Mouse (Mus musculus) heart, adult 2 months (tissue): ENCODE data around the gene Depdc1b. TPM values are rescaled to one million over a fixed set of nuclear protein-coding genes. Genes with fewer than 3 reads are reported as not detected.

Experiments used
- DNase-seq, 2 experiments: peaks; one replicate each; pipeline ENCODE4 v3.0.0; 2021
- H3K27ac ChIP-seq: fragments of 200-600 bp; 2 replicates; pipeline ENCODE4 v1.8.1; 2022
- H3K27me3 ChIP-seq: fragments of 200-500 bp; 2 replicates; pipeline ENCODE4 v1.6.1; 2012; ENCODE audit warnings: mild to moderate bottlenecking, low read length, inconsistent platforms, mixed read lengths; ENCODE audit not compliant: control insufficient read depth, insufficient read depth
- H3K36me3 ChIP-seq: fragments of 200-500 bp; 2 replicates; pipeline ENCODE4 v1.6.1; 2012; ENCODE audit warnings: low read length, inconsistent platforms; ENCODE audit not compliant: control insufficient read depth, insufficient read depth
- H3K4me1 ChIP-seq: fragments of 200-500 bp; 2 replicates; pipeline ENCODE4 v1.6.1; 2011; ENCODE audit warnings: low read length; ENCODE audit not compliant: control insufficient read depth, insufficient read depth
- H3K4me3 ChIP-seq: fragments of 200-600 bp; 2 replicates; pipeline ENCODE4 v1.8.1; 2022
- H3K79me2 ChIP-seq: fragments of 200-500 bp; replicated peaks from 2 replicates; pipeline ENCODE4 v1.6.1; 2012; ENCODE audit warnings: mild to moderate bottlenecking, inconsistent platforms, low read length, moderate library complexity, mixed read lengths; ENCODE audit not compliant: control insufficient read depth, insufficient read depth
- H3K9ac ChIP-seq: fragments of 200-500 bp; 2 replicates; pipeline ENCODE4 v1.6.1; 2012; ENCODE audit warnings: low read depth, mild to moderate bottlenecking, control low read depth, inconsistent platforms, low read length, mixed read lengths
- CTCF ChIP-seq: fragments of 200-600 bp; IDR thresholded peaks from 2 replicates; pipeline ENCODE4 v1.8.1; 2022; ENCODE audit warnings: antibody characterized with exemption, mild to moderate bottlenecking, moderate library complexity
- EP300 ChIP-seq: fragments of 200-500 bp; IDR thresholded peaks from 2 replicates; pipeline ENCODE4 v1.6.1; 2011; ENCODE audit warnings: low read depth, low read length, control low read depth; ENCODE audit not compliant: insufficient read depth
- POLR2A ChIP-seq: fragments of 200-500 bp; IDR thresholded peaks from 2 replicates; pipeline ENCODE4 v1.6.1; 2011; ENCODE audit warnings: mild to moderate bottlenecking, low read depth, low read length, control low read depth; ENCODE audit not compliant: insufficient read depth
- WGBS: fragments of 180-500 bp; shearing (Covaris S2); methylation state at CpG from one replicate; pipeline ENCODE4 v1.1.7; 2018; 5-methylcytosine and 5-hydroxymethylcytosine counted together
- intact Hi-C: fragments of 180-260 bp; cut with DNase I; formaldehyde crosslinking; loops from one replicate; pipeline ENCODE4 v1.15.1; 2025
- polyA plus RNA-seq: library from polyadenylated mRNA; depleted of rRNA; stranded (reverse); fragments of >200 nt; gene quantifications from 2 replicates; pipeline ENCODE4 v1.2.3, GENCODE M21; 2012
- total RNA-seq, 2 experiments: library from RNA; stranded (reverse); gene quantifications; 2 replicates each; pipeline ENCODE4 v1.2.3; 2021

Depdc1b gene
- total and polyA plus RNA-seq, 3 experiments: 0.14 to 0.36 (median 0.34) TPM

DNA sequence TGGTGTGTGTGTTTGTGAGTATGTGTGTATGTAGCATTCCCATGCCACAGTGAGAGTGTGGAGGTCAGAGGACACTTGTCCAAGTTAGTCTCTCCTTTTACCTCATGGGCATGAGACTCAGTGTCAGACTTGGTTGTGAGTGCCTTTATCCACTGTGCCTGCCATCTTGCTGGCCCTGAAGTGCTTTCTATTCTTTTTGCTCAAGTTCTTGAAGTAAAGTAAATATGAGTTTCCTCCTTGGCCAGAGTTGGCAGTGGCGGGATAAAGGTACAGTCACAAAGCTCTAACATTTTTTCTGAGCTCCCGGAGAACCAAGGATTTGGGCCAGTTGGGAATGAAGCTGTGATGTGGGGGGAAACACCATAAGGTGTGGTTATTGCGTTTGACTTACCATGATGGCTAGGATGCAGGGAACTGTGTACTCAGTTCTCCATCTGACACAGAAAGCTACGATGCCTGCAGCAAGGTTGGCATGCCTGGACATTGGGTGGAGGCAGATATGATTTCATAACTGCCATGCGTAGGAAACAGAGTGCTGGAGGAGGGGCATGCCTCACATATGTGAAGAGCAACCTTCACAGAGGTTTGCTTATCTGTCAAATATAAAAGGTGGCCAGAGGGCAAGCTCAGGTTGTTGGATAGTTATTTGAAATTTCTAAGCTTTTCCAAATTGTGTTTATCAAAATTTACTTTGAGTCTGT, 54.3 kb downstream of the Depdc1b start:
- Histone ChIP-seq H3K27ac (no peak overlapping the region), H3K9ac (no peak overlapping the region), H3K27me3 (no peaks in the 10 kb centered on the region), H3K79me2 (no peaks in the 10 kb centered on the region), H3K36me3 (no peaks in the 10 kb centered on the region), H3K4me1 (no peaks in the 10 kb centered on the region), H3K4me3 (no peak overlapping the region)
- no peak for DNase-seq
- WGBS: 91% methylated on average over 5 of the region's 5 CpGs
- TF ChIP-seq CTCF (no peak), POLR2A (no peak), EP300 (no peak)
- intact Hi-C loops: no loop called here

DNA sequence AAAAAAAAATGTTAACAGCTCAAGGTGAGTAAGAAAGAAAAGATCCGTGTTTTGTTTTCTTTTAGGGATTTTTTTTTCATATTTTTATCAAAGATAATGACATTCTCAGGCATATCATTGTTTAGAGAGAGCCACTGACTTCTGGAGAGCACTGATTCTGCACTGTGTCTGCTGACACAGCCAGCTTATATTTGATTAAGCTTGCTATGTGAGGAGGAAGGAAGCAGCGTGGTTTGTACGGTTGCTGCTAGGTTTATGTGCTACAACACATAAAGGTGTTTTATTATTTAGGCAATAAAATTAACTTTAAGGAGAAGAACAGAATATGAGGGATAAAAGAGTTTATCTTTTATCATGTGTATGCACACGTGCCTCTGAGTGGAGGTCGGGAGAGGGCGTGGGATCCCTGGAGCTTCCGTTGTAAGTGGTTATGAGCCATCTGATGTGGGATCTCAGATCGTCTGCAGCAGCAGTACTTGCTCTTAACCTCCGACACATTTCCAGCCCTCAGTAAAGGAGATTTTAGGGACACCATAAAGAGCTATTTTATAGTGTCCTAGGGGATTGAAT, 55.3 kb downstream of the Depdc1b start:
- intact Hi-C loops: no loop called here
- no peak for DNase-seq
- Histone ChIP-seq H3K4me3 (no peak overlapping the region), H3K4me1 (no peaks in the 10 kb centered on the region), H3K27ac (no peak overlapping the region), H3K79me2 (no peaks in the 10 kb centered on the region), H3K36me3 (no peaks in the 10 kb centered on the region), H3K27me3 (no peaks in the 10 kb centered on the region), H3K9ac (no peak overlapping the region)
- WGBS: 51% methylated on average over 9 of the region's 9 CpGs
- TF ChIP-seq EP300 (no peak), POLR2A (no peak), CTCF (no peak)

DNA sequence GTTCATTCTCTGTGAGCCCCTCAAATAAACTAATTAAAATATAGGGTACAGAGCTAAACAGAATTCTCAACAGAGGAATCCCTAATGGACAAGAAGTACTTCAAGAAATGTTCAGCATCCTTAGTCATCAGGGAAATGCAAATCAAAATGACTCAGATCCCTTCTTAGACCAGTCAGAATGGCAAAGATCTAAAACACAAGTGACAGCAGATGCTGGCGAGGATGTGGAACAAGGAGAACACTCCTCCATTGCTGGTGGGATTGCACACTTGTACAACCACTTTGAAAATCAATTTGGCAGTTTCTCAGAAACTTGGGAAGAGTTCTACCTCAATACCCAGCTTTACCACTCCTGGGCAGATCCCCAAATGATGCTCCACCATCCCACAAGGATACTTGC, 57.1 kb downstream of the Depdc1b start:
- Histone ChIP-seq H3K4me3 (no peak overlapping the region), H3K27me3 (no peaks in the 10 kb centered on the region), H3K27ac (no peak overlapping the region), H3K79me2 (no peaks in the 10 kb centered on the region), H3K36me3 (no peaks in the 10 kb centered on the region), H3K4me1 (no peaks in the 10 kb centered on the region), H3K9ac (no peak overlapping the region)
- intact Hi-C loops: no loop called here
- DNase-seq: no peak
- TF ChIP-seq EP300: no peak
- no peak for TF ChIP-seq POLR2A
- no peak for TF ChIP-seq CTCF
- 93% methylated on average over 1 of the region's 1 CpGs for WGBS

DNA sequence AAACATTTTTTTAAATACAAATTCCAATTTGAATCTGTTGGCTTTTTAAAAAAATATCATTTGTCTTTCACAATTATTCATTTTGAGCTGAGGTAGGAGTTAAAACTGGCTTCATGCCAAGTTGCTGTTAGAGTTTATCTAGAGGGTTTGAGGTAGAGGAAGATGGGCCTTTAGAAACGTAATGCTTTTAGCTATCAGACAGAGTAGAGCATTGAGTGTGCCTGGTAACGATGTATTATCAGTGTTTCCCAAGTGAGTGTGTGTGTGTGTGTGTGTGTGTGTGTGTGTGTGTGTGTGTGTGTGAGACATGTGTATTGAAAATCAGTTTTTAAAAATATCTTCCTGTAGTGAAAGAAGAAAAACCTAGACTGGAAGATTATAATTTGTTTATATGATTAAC, 60.5 kb downstream of the Depdc1b start:
- no peak for TF ChIP-seq CTCF
- no peak for TF ChIP-seq EP300
- TF ChIP-seq POLR2A: no peak
- no peak overlapping the region for H3K9ac ChIP-seq
- WGBS: 34% methylated on average over 2 of the region's 2 CpGs
- H3K4me1 ChIP-seq: no peaks in the 10 kb centered on the region
- H3K36me3 ChIP-seq: no peaks in the 10 kb centered on the region
- H3K4me3 ChIP-seq: no peak overlapping the region
- intact Hi-C loops: no loop called here
- no peaks in the 10 kb centered on the region for H3K79me2 ChIP-seq
- no peak for DNase-seq
- H3K27me3 ChIP-seq: no peaks in the 10 kb centered on the region
- no peak overlapping the region for H3K27ac ChIP-seq

DNA sequence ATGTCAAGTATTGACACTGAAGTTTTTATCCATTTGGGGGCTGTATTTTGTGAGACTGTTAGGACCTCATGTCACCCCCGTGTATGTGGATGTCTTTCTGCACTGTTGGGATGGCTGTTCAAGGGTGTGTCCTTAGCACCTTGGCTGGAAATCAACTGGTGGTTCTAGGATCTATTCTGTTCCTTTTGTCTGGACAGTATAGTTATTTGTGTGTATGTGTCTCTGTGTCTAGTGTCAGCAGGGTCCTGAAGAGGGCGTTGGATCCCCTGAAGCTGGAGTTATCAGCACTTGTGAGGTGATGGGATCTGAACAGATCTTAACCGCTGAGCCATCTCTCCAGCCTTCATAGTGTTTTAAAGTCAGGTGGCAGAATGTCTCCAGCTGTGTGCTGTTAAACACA, 65.0 kb downstream of the Depdc1b start:
- Histone ChIP-seq H3K4me1 (no peaks in the 10 kb centered on the region), H3K27ac (no peak overlapping the region), H3K79me2 (no peaks in the 10 kb centered on the region), H3K4me3 (no peak overlapping the region), H3K36me3 (no peaks in the 10 kb centered on the region), H3K9ac (no peak overlapping the region), H3K27me3 (no peaks in the 10 kb centered on the region)
- no peak for DNase-seq
- no peak for TF ChIP-seq EP300
- TF ChIP-seq POLR2A: no peak
- TF ChIP-seq CTCF: no peak
- intact Hi-C loops: loop anchor here (10.0 kb wide), 1 partner anchor 834 kb away; no protein-coding TSS in a partner anchor
- 87% methylated on average over 3 of the region's 3 CpGs for WGBS

DNA sequence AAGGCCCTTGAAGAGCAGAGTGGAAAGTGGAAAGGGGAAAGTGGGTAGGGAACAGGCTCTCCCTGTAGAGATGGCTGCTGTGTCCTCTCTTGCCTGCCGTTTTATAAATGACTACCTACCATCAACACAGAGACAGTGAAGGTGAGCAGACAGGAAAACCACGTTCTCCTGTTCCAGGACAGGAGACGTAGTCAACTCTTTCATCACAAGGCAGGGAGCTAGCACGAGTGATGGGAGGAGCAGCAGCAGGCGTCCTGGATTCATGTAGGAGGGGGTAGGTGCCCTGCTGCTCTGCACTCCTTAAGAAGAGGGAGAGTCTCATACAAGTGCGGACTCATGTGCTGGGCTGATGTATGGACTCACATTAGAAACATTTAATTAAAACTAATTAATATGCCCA, 66.9 kb downstream of the Depdc1b start:
- DNase-seq: no peak
- Histone ChIP-seq H3K9ac (no peak overlapping the region), H3K4me3 (no peak overlapping the region), H3K4me1 (no peaks in the 10 kb centered on the region), H3K27me3 (no peaks in the 10 kb centered on the region), H3K79me2 (no peaks in the 10 kb centered on the region), H3K36me3 (no peaks in the 10 kb centered on the region), H3K27ac (no peak overlapping the region)
- WGBS: 85% methylated on average over 6 of the region's 6 CpGs
- TF ChIP-seq POLR2A (no peak), EP300 (no peak), CTCF (no peak)
- intact Hi-C loops: loop anchor here (10.0 kb wide), 1 partner anchor 832 kb away; no protein-coding TSS in a partner anchor
